Mouse (Mus musculus) cerebellum, adult (tissue): Measurements from ENCODE around the gene Lingo4.

ENCODE experiments used
- ATAC-seq: cut with Nextera tagmentation; 2 replicates; pipeline ENCODE4 v1.9.2; 2017; ENCODE audit warnings: mild to moderate bottlenecking, moderate library complexity, mixed read lengths; ENCODE audit not compliant: insufficient number of reproducible peaks, low FRiP score, low TSS enrichment

Gene Lingo4

DNA sequence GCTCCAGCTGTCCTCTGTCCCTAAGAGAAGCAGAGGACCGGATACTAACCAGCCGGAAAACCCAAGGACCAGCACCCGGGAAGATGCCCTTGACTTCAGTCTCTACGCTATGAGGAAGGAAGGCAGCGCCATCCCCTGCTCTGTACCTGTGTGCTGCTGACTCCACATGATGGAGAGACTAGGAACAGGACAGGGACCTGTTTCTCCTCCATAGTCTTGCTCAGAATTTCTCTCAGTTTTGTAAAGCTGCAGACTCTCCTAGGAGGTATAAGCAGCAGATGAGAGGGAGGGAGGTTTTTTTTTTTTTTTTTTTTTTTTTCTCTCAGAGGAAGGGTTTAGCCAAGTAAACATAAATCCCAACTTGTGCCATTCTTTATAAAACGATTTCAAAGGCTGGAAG, at the start of gene Lingo4:
Lingo4 (plus strand) TSS at position 301 of the 400 bp plus-strand sequence.
- no peak for ATAC-seq

DNA sequence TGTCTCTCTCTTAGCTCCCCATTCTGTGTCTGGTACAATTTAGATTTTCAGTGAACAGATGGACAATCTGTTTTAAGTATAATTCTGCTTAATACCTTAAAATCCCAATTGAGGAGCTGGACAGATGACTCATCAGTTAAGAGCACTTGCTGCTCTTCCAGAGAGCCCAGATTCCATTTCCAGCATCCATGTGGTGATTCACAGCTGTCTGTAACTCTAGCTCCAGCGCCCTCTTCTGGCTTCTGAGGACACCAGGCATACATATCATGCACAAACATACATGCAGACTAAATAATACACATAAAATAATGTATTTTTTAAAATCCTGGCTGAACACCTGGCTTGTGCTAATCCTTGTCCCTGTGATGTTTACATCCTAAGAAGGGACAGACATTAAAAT, 37.5 kb upstream of the Lingo4 start:
- no peak for ATAC-seq

DNA sequence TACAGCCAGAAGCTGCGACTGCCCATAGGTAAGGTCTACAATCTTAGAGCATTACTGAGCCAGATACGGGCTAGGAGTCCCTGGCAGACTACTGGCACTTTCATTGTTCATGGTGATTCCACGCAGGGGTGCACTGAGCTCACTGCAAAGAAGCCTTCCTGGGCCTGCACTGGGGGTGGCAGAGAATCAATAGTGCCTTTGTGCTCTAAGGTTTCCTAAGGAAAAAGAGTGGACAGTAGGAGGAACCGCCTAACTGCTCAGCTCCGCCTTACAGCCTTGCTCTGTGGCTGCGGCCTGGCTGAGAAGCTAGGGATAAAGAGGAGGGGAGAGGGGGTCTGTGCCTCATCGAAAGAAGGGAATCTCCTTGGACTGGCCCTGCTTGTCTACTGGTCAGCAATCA, 36.2 kb upstream of the Lingo4 start, which contains the start of gene C2cd4d:
C2cd4d (plus strand) TSS at position 301 of the 400 bp plus-strand sequence.
- no peak for ATAC-seq

DNA sequence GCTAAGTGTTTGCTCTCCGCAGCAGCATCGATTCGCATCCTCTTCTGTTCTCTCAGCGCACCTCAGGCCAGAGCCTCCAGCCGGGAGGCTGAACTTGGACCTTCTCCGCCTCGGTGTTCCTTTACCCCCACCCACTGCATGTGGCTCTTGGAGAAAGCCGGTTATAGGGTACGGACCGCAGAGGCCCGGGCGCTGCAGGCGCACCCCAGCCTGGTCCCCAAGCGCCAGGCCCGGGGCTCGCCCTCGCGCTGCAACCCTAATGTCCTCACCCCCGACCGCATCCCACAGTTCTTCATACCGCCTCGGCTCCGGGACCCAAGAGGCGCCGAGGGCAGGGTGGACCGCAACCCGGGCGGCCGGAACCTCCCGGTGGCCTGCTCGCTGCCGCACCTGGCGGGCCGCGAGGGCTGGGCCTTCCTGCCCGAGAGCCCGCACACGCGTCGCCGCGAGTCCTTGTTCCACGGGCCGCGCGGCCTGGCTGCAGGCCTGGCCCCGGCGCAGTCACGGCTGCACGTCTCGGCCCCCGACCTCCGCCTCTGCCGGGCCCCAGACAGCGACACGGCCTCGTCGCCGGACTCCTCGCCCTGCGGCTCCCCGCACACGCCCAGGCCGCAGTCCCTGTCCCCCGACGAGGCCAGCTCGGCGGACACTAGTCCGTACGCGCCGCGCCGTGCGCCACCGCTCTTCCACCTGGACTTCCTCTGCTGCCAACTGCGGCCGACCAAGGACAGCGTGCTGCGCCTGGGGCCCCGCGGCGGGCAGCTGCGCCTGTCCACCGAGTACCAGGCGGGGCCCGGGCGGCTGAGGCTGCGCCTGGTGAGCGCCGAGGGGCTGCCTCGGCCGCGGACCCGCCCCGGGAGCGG, 34.8 kb upstream of the Lingo4 start:
- peak; percentile 52 for ATAC-seq

DNA sequence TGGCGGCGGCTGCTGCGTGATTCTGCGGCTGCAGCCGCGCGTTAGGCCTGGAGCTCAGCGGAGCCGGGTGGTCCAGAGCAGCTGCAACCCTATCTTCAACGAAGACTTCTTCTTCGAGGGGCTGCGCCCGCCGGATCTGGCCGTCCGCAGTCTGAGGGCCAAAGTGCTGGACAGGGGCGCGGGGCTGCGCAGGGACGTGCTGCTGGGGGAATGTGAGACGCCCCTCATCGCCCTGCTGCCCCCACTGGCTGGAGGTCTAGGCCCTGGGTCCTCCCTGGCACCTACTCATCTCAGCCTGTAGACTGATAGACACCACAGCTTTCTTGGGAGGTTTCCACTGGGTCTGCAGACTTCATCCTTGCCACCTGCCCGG, 34.2 kb upstream of the Lingo4 start:
- ATAC-seq: 0 out of 2 replicates have a peak, but pooled peaks have one; percentile 8

DNA sequence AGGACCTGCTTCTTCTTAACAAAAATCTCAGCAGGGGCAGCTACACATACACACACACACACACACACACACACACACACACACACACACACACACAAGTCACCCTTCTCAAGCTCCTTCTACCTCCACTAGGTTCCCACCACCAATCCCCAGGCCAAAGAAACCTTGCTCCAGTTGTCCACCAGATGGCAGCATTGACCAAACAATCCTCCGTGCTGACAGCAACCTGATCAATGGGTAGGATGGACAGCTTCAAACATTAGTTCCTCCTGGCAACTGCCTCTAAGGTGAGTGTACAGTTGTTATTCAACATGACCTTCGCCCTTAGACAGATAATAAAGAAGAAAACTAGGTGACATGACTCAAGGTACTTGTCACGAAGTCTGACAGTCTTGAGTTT, 31.6 kb upstream of the Lingo4 start:
- ATAC-seq: peak; percentile 60

DNA sequence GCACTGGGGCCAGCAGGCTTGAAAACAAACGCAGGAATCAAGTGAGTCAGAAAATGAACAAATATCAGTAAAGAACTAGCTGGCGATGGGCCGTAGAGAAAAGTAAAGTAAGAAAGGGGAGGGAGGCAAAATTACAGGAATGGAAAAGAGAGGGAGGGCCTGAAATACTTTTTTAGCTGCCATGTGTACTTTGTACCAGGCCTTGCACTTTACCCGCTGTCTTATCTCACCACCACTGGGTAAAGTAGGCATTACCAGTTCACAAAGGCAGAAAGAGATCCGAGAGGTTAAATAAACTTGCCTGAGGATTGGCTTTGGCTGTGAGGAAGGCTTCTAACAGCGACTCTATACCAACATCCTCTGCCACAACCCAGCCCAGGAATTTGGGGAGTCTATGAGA, 30.8 kb upstream of the Lingo4 start:
- no peak for ATAC-seq

DNA sequence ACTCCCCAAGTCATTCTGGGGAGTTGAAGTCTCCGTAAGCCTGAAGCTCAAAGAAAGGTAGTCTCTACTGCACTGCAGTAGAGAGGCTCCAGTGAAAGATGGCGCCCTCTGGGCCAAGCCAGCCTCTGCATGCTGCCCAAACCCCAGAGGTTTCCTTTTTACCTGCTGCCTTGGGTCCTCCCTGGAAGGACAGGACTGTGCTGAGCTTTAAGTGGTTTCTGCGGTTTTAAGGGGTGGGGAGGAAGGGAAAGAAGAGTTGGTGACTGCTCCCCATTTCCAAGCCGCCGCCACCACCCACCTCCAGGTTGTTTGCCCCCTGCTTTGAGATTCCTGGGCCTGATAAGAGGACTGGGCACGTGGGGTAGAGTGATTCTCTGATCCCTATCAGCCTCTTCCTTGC, 29.7 kb upstream of the Lingo4 start:
- no peak for ATAC-seq

DNA sequence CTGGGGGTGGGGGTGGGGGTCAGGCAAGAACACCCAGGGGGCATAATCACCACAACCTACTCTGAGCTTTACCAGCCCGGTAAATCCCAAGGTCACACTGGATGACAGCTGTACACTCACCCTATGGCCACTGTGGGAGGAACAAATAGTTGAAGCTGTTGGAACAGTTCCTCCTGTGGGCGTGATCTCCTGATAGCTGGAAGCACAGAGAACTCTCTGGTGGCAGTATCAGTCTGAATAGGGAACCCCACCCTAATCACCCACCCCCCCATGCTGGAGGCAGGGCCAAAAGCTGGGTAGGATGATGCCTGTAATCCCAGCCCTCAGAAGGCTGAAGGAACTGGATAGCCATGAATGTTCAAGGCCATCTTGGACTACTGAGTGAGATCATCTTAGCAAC, 28.6 kb upstream of the Lingo4 start:
- no peak for ATAC-seq

DNA sequence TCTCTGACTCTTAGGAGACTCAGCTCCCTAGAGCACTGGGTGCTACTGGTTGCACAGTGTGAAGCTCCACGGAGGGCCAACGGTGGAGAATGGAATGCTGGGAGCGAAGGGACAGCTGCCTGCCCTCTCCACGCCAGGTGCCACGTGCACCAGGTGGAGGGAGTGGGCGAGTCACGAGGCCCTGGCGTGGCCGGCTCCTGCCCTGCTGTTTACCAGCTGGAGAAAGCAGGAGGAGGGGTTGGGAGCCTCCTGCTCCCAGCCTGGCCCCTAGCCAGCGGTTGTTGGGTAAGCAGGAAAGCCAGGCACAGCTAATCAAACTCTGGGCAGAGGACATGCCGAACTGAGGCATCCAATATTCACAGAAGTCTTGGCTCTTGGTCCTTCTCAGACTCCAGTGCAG, 26.7 kb upstream of the Lingo4 start:
- ATAC-seq: no peak

DNA sequence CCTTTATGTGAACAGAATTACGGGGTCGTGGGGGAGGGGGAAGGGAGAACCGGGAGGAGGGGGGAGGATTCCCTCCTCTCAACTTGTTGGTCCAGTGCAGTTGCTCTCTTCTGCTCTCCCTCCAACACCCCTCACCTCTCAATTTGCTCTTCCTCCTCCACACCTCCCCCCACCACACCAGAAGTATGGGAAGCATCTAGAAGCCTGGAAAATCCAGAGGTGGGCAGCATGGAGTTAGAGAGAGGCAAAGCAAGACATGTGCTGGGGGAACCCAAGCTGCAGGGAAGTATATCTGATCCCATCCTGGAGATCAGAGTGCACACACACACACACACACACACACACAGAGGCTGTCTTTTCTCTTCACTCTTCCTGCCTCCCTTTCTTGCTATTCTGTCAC, 26.3 kb upstream of the Lingo4 start:
- ATAC-seq: no peak

DNA sequence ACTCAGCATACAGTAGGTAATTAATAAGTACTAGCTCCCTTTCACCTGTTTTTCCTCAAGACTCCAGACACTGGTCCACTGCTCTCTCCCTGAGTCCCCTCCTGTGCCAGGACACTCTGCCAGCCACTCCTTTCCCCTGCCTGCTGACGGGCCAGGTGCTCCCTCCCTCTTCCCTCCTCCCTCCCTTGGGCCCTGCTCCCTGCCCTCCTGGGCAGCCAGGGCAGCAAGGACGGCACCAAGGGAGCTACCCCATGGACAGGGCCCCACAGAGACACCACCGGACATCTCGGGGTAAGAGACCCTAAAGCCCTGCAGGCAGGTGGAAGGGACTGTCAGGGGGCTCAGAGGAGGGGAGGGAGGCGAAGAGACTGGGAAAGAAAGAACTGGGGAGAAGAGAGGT, 25.7 kb upstream of the Lingo4 start, which contains the start of gene Rorc:
Rorc (plus strand) TSS at position 154 of the 400 bp plus-strand sequence.
- peak; percentile 67 for ATAC-seq

DNA sequence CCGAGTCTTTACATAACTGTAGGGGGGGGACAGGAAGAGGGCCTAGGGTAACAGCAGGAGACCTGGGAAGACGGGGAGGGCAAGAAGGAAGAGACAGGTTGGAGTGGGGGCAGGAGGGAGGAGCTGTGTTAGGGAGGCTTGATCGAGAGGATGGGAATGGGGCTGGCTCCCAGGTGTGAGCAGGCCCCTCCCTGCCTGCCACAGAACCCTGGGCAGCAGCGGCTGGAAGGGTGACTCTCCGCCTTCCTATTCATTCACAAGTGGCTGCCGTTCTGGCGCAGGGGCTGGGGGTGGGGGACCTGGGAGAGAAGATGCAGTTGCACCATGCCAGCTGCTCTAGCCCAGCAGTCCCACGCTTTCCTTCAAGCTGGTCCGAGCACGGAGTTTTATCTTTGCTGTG, 25.2 kb upstream of the Lingo4 start:
- peak; percentile 46 for ATAC-seq

DNA sequence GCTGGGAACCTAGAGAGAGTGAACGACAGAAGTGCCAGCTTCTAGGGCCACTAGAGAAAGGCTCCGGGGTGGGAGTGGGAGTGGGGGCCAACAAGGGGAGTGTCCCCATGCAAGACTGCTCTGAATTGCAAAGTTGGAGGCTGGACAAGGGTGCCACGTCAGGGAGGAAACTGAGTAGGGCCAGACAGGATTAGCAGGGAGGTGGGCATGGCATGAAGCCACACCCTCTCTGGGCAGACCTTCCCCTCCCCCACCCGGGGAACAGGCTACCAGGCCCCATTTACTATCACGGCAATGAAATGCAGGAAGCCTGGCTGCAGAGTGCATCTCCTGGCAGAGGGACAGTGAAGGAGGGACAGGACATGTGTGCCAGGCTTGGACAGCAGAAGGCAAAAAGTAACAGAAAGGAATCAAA, 24.7 kb upstream of the Lingo4 start:
- 0 out of 2 replicates have a peak, but pooled peaks have one; percentile 18 for ATAC-seq

DNA sequence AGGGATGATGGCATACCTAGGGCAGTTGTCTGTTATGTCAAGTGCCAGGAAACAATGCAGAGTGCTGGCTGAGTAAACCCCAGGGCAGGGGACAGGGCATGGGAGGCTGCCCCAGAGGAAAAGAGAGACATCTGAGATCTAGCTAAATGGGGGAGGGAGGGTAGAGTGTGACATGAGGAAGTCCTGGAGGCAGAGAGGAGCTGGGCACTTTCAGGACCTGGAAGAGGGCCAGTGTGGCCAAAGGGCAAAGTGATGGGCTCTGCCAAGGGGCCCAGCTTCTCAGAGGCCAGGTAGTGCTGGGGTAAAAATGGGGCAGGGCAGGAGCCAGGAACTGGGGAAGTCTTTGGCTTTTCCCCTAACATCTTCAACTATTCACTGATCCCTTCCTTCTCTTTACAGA, 23.7 kb upstream of the Lingo4 start:
- ATAC-seq: no peak

DNA sequence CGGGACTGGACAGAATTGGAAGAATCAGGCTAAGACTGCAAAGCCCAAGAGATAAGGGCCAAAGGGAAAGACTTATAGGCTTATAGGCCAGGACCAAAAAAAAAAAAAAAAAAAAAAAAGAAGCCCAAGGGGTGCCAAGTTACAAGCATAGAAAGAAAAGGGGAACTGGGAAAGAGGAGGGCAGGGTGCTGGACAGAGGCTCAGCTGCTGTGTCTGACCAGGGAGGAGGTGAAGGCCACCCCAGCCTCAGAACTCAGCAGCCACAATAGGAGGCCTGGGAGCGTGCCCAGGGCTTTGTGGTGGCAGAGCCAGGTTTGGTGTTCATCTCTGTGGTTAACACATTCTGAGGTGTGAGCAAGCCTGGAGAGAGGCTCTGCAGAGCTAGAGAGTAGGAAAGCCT, 23.2 kb upstream of the Lingo4 start:
- ATAC-seq: no peak

DNA sequence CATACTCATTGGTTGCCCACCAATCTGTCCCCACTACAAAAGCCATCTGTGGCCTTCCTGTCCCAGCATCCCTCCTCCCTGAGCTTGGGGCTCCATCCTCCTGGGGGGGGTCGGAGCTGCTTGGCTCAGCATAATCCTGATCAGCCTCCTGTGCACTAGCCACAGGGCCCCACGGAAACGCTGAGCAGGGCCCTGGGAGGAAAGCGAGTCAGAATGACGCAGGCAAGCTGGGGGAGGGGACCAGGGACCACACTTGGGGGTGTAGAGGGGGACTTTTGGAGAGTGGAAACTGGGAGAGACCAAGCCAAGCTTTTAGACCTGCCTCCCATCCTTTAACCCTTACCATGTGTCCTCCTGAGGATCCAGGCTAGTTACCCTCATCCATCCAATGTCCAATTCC, 22.5 kb upstream of the Lingo4 start:
- no peak for ATAC-seq

DNA sequence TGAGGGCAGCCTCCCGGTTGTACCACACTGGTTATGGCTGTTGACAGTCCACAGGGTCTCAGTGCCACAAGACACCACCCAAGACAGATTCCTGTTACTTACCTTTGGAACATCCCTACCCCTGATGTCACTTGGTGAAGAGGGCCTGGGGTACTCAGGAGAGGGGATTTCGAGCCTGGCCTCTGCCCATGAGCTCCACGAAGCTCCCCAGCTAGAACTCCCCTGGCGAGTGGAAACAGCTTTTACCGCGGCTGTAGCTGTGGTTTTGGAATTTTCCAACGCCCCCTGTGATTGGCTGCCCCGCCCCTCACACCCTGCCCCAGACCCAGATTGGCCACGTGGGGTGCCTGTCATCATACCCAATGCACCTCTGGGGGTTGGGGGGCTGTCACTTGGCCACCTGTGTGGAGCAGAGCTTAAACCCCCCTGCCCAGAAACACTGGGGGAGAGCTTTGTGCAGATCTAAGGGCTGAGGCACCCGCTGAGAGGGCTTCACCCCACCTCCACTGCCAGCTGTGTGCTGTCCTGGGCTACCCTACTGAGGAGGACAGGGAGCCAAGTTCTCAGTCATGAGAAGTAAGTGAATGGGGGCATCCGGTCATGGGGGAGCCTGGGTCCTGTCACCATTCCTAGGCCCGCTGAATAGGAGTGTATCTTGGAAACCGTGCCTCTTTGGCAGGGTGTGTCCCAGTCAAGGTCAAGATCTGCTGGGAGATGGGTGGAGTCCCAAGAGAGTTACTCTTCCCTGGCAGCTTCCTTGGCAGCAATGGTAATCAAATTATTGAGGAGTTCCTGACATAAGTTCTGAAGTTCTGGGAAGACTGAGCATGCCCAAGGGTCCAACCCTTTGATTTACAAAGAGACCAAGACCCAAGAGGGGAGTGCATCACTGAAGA, 21.0 kb upstream of the Lingo4 start:
- ATAC-seq: no peak

DNA sequence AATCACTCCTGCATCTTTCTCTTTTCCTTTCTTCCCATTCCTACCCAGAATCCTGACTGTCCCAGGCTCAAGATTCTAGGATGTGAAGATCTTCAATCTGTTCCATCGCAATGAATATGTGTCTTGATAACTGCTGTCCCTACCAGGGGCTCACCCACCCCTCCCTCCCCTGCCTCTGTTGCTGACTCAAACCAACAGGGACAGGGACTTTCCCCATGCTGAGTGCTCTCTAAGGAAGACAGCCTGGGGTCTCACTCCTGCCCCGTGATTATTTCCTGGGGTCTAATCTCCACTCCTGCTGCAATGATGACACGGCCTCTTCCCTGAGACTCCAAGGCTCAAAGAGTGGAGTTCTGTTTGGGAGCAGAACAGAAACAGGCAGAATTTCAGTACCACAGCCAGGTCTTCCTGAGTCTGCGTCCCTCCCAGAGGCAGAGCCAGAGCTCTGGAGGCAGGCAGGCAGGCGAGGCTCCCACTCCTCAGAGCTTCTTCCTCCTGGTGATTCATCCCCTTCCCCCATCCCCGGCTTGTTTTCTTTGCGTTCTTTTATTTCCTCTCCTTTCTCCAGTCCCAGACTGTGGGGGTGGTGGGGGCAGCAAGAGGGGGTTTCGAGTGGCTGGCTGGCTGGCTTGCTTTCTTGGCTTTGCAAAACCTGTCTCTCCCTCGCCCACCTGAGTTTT, 18.3 kb upstream of the Lingo4 start:
- no peak for ATAC-seq

DNA sequence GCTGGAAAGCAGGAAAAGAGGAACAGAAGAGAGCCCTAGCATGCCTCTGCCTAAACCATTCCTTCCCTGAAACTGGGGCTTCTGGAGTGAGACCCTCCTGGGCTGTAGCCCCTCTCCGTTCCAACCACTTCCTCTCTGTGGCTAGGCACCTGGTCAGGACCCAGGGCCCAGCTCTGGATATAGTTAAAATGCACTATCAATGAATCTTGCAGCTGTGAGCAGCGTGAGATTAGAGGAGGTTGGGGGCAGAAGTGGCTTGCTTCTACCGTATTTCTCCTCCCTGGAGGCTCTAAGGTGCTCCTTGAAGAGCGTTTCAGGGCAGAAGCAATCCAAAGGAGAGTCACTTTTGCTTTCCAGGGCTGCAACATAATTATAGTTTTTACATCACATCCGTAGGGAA, 16.0 kb upstream of the Lingo4 start:
- ATAC-seq: no peak

DNA sequence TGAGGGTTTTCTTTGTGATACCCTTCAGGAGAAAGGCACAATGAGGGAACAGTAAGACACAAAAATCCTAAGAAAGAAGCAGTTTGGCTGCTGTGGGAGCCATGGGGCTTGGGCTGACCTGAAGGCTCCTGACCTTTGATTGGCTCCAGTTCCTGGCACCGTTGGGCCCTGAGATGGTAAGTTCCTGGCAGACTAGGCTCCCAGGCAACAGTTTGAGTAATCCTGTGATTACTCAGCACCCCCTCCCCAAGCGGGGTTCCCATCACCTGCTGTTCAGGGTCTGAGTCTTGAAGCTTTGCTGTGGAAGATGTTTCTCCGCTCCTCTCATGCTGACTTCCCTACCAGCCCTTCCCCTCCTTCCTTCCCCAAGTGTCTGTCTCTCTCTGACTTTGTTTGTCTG, 14.8 kb upstream of the Lingo4 start:
- no peak for ATAC-seq
